Mouse (Mus musculus): ENCODE measurements around the gene Rere.
"Not testable (repeated sequence)": the region's sequence is repeated elsewhere in the genome, so short reads cannot be mapped to it uniquely, and the experiment has no call there.

Gene Rere

DNA sequence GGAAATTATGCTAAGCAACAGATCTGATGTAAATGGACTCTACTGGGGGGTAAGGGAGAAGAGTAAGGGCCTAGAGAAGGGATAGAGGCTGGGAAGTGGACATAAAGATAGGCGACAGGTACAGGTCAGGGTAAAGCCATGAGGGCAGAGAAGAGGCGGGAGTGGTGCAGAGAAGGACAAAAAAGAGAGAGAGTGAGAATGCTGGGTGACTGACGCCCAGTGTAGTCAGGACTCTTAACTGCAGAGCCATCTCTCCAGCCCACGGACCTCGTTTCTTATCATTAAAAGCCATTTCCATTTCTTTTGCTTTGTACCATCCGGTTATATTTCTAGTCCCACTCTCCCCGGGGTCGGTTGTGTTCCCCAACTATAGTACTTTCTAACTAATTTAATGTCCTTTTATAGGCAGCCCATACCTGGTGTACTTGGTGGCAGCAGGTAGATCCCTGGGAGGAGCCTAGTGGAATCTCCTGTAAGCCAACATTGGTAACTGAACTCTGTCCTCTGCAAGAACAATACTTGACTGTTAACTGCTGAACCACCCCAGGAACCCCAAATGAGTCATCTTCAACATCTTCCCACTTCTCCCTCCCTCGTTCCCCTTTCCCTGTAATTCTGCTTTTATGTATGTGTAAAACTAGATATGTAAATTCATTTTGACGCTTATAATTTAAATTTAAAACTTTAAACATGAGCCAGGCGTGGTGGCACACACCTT is 223.0 kb downstream of the Rere start:
- DNase-seq (ENCODE audit: low read depth, low spot score): no peak

DNA sequence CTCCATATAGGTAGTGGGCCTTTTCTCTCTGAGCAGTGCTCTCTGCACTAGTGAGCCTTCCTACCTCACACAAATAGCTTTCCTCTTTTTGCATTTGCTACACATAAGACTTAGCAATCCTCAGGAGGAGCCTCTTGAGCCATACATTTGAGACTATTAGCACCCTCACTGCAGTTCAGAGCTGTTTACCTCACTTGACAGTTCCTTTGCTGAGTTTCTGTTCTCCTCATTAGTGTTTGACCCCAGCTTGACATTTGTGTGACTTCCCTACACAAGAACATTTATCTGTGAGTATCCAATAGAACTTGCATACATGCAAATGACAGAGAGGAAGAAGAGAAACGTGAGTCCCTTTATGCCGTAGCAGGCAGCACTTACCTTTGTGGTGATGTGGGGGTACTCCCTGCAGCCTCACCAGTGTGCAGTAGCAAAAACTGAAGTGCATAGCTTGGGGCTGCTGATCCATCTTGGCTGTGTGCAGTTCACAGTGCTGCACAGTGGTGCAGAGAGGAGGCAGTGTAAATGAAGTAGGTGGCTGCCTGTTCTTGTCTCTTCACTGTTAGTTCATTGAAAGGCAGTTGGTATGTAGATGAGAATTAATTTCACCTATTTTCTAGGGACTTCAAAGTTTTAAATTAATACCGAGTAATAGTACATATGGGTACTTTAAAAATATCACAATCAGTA is 227.7 kb downstream of the Rere start:
- DNase-seq (ENCODE audit: low read depth, low spot score): no peak

DNA sequence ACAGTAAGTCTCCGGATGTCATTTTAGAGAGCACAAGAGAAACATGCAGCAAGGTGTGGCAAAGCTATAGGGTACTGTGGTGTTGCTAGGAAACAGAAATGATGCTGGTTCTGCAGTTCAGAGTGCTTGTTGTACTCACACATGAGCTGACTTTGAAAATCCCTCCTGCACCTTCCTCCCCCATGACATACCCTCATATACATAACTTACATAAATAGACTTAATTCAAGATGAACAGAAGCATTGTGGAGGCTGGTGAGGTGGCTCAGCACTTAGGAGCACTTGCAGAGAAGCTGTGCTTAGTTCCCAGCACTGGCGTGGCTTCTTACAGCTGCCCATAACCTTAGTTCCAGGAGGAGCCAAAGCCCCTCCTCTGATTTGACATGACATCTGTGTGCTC is 228.6 kb downstream of the Rere start:
- DNase-seq (ENCODE audit: low read depth, low spot score): no peak

DNA sequence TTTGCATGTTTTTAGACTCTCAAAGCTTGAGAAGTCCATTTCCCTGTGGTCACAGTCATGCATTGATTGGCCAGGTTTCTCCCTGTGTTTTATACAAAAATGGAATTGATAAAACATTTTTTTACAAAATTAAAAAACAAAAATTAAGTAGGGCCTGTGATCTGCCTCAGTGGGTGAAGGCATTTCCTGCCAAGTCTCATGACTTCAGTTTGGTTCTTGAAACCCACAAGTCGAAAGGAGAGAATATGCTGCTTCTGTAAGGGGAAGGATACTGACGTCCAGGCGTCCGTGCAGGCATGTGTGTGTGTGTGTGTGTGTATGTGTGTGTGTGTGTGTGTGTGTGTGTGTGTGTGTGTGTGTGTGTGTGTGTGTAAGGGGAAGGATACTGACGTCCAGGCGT is 231.9 kb downstream of the Rere start:
- not testable (repeated sequence) for DNase-seq (ENCODE audit: low read depth, low spot score)

DNA sequence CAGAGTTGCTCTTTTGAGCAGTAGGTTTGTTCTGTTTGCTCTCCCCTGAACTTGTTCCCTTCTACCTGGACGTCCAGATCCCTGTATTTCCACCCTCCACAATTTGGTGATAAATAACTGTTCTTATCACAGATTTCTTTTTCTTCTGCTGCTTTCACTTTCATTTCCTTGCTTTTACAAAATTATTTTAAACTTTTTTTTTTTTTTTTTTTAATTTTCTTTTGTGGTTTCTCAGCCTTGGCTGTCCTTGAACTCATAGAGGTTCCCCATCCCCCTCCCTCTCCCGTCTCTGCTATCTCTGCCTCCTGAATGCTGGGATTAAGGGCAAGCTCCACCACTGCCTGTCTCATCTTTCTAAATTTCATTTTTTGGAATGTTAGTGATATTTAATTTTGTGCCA is 234.8 kb downstream of the Rere start:
- no peak for DNase-seq (ENCODE audit: low read depth, low spot score)

DNA sequence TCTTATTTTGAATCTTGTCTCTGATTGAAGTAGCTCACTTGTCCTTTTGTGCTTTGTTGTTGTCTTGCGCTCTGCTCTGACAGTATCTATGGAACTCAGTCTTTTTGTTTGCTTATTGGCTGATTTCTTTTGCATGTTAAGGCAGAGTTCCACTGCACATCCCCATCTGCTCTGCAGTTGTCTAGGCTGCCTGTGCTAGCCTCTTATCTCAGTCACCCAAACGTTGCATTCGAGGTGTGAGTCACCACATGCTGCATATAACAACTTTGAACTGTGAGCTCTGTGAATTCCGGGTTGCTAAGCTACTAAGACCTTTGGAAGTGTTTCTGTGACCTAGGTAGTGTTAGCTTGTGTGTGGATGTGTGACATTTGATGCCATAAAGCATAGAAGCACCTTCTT is 235.9 kb downstream of the Rere start:
- no peak for DNase-seq (ENCODE audit: low read depth, low spot score)

DNA sequence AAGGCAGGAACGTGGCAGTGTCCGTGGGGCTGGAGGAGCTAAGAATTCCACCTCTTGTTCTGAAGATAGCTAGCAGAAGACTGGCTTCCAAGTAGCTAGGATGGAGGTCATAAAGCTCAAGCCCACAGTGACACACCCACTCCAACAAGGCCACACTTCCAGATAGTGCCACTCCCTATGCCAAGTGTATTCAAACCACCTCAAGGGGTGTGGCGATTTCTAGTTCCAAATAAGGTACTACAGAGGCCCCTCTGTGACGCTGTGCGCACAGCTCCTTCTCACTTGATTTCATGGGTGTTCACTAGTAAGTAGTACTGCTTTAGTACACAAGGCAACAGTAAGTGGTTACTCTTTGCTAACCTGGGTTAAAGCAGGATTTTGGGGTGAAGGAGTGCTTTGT is 237.4 kb downstream of the Rere start:
- DNase-seq (ENCODE audit: low read depth, low spot score): no peak

DNA sequence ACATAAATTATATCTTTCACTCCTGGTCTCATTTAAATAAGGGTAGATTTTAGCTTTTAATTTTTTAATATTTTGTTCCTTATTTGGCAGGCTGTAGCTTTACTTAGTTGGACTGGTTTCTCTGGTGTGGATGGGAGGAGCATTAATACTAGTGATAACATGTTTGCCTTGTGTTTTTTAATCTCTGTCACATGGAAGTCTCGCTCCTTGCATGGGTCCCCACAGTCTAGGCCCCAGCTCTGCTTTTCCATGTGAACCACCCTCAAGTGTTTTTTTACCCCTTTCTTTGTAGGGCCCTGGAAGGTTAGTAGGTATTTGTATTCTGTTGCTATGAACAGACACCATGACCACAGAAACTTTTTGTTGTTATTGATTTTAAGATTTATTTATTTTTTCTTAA is 238.6 kb downstream of the Rere start:
- DNase-seq (ENCODE audit: low read depth, low spot score): no peak

DNA sequence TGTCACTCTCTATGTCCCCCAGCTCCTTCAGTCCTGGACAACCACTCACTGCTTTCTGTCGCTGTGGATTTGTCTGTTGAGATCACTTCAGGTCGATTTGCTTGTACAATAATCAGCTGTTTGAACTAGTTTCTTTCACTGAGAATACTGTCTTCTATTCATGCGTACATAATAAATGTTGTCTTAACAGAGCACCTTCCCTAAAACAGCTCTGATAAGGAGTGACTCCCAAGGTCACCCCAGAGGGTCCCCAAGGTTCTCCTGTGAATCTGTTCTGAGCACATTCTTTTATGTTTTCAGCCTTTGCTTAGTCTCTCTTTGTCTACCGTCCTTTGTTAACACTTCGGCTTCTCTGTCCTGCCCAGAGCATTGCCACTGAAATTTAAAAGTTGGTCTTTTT is 241.0 kb downstream of the Rere start:
- no peak for DNase-seq (ENCODE audit: low read depth, low spot score)

DNA sequence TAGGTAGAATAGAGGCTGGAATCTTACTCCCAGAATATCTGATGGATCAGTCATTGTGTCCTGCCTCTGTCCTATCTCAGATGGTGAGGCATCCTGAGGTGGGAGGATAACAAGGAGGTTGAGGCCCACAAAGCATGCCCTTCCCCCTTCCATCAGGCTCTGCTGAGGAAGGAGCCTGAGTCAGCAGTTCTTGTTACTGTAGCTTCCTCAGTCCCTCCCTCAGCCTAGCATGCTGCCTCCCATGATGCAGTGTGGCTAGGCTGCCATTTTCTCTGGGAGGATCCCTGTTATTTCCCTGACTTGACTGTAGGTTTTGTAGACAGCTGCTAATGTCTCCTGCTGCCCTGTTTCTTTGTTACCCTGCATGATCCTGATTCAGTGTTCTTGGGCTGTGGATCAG is 241.9 kb downstream of the Rere start:
- DNase-seq (ENCODE audit: low read depth, low spot score): no peak

DNA sequence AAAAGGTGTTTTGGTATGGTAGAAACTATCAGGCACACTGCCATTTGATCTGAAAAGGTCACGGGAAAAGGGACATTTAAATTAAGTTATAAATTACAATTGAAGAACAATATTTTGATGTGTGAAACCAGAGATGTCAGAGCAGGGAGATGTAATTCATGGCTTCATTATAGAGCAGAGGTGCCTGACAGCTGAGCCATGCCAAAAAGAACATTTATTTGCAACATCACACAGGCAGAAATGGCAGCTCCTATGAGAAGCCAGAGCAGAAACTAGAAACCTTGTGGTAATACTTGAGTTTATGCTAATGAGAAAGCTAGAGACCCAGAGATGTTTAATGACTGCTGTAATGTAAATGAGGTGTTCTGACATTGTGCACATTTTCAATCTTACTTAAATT is 244.8 kb downstream of the Rere start:
- no peak for DNase-seq (ENCODE audit: low read depth, low spot score)

DNA sequence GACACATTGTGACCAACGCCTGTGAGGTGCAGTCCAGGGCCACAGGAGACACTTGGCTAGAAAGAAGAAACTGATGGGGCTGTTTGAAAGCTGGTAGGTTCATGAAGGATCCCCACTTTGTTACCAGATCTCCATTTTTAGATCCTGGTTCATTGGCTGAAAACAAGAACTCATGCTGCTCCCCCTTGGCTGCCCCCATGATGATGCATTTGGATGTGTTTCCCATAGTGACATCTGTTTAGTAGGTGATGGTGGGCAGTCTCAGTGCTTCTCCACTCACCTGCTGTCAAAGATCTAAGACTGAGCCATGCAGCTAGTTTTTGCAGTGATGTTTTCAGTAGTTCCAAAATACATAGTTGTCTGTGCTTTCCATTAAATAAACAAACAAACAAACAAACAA is 247.0 kb downstream of the Rere start:
- no peak for DNase-seq (ENCODE audit: low read depth, low spot score)

DNA sequence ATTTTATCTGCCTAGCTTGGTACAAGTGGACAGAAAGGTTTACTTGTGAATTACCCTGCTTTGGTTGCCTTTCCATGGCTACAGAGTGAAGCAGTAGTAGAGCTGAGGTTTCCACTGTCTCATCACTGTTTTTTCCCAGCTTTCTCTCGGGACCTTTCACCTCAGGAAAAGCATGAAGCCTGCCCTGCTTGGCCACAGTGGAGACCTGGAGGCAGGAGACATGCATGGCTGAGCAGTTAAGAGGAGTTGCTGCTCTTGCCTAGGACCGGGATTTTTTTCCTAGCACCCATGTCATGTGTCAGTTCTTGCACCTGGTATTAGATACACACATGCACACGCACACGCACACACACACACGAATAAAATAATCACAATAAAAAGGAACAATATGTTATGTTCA is 247.4 kb downstream of the Rere start:
- no peak for DNase-seq (ENCODE audit: low read depth, low spot score)

DNA sequence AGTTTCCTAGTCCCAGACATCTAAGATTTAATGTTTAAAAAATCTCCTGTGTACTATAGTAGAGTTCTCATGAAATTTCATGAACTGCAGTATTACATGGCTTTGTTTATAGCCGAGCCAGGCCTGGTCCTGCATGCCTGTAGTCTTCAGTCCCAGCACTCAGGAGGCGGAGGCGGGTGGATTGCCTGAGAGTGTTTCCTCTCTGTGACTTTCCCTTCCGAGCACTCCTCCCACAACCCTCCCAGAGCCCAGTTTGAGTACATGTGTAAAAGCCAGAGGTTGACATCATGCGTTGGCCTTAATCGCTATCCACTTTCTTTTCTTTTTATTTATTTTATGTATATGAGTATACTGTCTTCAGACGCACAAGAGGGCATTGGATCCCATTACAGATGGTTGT is 250.4 kb downstream of the Rere start:
- DNase-seq (ENCODE audit: low read depth, low spot score): peak; percentile 19

DNA sequence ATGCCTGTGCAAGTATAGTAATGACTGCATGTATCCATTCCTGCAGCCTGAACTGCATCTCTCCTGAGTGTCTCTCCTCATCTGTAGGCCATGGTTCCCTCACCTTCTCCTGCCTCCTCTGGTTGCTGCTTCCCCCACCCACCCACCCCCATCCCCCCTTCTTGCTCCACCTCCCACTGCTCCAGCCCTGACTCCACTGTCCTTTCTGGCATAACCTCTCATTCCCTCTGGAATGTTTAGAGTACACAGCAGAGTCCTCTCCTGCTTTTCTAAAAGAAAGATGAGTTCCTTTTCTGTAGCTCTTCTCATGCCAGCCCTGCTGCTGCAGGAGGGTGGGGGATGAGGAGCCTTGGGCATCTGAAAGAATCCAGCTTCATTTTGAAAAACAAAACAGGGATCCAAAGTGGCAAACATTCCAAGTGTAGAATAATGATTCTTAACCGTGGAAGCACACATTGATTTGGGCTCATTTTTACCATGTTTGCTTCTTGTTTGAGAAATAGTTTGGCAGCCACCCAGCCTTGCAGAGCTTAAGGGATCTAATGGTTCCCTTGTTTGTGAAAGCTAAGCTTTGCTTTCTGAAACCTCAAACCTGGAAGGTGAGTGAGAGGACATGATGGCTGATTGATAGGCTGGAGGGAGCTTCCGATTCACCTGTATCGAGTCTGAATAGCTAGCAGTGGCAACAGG is 255.5 kb downstream of the Rere start:
- DNase-seq (ENCODE audit: low read depth, low spot score): no peak

DNA sequence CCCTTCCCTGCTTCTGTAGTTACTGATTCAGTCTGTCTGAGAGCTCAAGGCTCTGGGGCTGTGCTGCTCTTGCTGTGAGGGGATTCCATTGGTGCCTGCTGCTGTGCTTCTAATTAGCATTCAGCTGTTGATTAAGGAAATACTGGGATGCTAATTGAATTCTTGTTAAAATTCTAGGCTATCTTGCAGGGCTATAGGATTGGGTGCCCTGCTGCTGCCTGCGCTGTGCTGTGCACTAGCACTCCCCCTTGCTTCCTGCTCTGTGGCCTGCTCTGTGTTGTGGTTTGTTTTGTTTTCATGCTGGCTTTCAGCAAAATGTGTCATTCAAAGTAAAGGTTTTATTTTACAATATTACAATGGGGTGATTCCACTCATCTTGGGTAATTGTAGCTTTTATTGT is 258.4 kb downstream of the Rere start:
- no peak for DNase-seq (ENCODE audit: low read depth, low spot score)

DNA sequence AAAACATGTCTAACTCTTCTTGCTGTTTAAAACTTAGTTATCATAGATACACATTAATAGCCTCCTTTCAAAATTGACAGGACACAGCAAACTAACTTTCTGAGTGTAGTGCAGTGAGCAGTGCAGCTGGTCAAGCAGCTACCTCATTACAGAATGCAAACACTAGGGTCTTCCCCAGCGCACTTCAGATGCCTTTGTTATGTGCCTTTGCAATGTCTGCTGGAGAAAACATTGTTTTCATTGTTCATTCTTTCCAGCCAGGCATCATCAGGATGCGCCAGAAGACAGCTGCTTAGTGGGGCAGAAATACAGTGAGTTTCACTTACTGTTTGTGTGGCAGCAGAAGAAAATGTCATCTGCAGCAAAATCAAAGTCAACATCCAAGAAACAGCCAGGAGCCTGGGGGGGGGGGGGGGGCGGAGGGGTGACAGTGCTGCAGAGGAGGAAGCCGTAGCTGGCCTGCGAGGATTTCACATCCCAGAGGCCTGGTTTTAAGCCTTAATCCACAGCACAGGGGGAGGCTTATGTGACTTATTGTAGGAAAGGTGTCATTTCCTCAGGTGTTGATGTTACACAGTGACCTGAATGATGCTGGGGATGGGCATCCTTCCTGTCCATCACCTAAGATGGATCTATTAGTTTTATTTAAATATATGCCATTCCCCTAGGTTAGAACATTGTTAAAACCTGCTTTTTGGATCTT is 259.1 kb downstream of the Rere start:
- no peak for DNase-seq (ENCODE audit: low read depth, low spot score)

DNA sequence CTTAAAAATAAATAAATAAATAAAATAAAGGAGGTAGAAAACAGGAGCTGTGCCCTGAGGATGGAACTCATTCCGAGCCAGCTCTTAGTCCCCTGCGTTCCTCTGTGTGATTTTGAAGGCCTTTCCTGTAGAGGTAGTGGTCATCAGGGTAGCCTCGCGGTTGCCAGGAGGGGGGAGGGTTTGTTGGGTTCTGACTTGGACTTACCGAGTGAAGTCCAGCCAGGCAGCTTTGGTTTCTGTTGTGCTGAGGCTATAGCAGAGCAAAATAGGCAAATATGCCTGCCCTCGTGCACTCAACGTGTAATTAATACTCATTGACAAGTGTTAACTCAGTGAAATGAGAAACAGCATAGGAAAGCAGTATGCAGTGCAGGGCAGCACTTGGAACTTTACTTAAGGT is 262.8 kb downstream of the Rere start:
- no peak for DNase-seq (ENCODE audit: low read depth, low spot score)

DNA sequence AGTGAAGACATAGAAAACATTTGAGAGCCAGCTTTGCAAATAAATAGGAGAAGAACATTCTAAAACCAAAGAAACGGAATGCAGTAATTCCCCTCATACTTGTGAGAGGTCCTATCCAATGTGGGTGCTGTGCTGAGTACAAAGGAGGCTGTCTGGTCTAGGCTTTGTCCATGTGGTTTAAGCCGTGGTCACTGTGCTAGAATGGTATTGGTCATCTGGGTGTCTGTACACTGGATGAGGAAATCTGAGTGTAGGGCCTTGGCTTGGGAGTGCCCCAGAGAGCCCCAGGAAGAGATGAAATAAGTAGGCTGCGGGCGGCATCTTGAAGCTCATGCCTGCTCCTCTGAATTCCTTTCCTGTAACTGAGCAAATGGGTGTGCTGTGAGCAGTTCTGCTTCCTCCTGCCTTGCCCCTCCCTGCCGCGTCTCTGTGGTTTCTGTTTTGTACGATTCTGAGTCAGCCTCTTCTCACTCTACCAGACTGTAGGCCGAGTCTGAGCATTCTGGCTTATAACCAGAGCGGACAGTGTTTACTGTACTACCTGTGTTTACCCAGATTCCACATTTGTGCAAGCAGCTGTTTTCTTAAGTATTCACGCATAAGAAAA is 263.3 kb downstream of the Rere start:
- DNase-seq (ENCODE audit: low read depth, low spot score): peak; percentile 58

DNA sequence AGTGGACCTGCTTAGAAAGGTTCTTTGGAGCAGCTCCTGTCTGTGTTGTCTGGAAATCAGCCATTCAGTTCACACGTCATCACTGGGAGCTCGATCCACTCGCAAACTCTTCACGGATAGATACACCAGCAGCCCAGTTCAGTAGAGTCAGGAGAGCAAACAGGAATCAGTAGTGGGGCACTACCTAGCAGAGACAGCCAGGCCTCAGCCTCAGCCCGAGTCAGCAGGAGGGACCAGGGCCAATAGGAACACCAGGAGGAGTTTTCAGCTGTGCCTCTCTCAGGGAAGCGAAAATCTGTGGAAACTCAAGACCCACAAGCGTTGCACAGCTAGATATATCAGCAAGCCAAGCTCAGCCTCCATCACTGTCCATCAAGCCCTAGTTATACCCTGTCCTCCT is 264.3 kb downstream of the Rere start:
- DNase-seq (ENCODE audit: low read depth, low spot score): no peak

DNA sequence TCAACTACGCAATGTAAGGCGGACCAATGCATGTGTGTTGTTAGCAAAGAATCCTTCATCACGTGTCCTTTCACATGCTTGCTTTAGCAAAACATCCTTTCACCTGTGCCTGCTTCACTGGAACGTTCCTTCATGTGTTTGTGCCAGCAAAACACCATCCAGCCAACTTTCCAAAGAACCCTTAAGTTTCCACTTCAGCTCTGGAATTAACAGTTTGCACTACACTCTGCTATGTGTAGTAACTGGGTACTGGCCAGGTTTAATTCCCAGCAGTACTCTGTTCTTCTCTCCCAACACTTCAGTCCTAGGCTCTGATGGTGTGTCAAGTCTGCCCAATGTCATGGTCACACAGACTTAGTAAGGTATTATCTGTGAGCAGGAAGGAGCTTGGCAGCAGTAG is 264.9 kb downstream of the Rere start:
- DNase-seq (ENCODE audit: low read depth, low spot score): not testable (repeated sequence)

DNA sequence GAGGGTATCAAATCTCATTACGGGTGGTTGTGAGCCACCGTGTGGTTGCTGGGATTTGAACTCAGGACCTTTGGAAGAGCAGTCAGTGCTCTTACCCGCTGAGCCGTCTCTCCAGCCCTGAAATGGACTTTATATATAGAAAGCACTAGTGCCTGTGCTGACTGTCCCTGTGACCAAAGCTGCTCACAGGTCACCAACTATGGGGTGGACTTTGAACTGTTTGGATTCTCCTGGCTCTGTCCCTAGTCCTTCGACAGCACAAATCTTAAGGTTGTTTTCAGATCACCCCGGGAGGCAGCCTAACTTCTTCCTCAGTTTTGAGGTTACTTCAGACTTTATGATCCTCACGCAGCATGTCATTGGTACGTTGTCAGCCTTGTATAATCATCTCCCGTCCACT is 267.9 kb downstream of the Rere start:
- no peak for DNase-seq (ENCODE audit: low read depth, low spot score)
